Mouse (Mus musculus) adrenal gland, adult 18-20 months (tissue): ENCODE results near the gene Vmn1r178. TPM values are rescaled to one million over a fixed set of nuclear protein-coding genes. Genes with fewer than 3 reads are reported as not detected.
"Not testable (repeated sequence)": the region's sequence is repeated elsewhere in the genome, so short reads cannot be mapped to it uniquely, and the experiment has no call there.

Experiments used
- DNase-seq, 2 experiments: peaks; one replicate each; pipeline ENCODE4 v3.0.0; 2021 to 2022; ENCODE audit warnings: low spot score in 2 of 2
- long read RNA-seq, 2 experiments: library from polyadenylated mRNA; stranded (forward); transcript quantifications; one replicate each; pipeline ENCODE4 v2.0.0; 2021
- total RNA-seq, 2 experiments: library from RNA; stranded (reverse); gene quantifications; 1 replicate in 1 of 2; 2 replicates in 1 of 2; pipeline ENCODE4 v1.2.3; 2021

Gene Vmn1r178
- total RNA-seq: not detected
- long read RNA-seq, experiment 1: 0 reads
- long read RNA-seq, experiment 2: 0 reads

- DNase-seq: no peak
Measured at GRCm38 (mm10) chr7:23891709-23892108, at the start of gene Vmn1r178. Gene Vmn1r178 (plus strand): TSS chr7:23892009.

- not testable (repeated sequence) for DNase-seq
Measured at GRCm38 (mm10) chr7:23866349-23866748, 25.5 kb upstream of the Vmn1r178 start, which contains the start of gene Vmn1r177. Gene Vmn1r177 (minus strand): TSS chr7:23866449.

GRCm38 (mm10) chr7:23876918-23877317 is 14.9 kb upstream of the Vmn1r178 start:
- DNase-seq: not testable (repeated sequence)

GRCm38 (mm10) chr7:23926678-23927077 is 34.9 kb downstream of the Vmn1r178 start, which contains the start of gene Vmn1r179:
Gene Vmn1r179 (plus strand): TSS chr7:23926978.
- no peak for DNase-seq

Other genes with a start within 250 kb of the Vmn1r178 start
- not detected for gene Vmn1r172, start 233.7 kb upstream of the Vmn1r178 start, total RNA-seq
- gene Vmn1r173, start 191.3 kb upstream of the Vmn1r178 start, total RNA-seq: not detected
- gene Vmn1r174, start 139.7 kb upstream of the Vmn1r178 start, total RNA-seq: not detected
- gene Vmn1r175, start 81.4 kb upstream of the Vmn1r178 start, total RNA-seq: not detected
- gene Vmn1r176, start 54.6 kb upstream of the Vmn1r178 start, total RNA-seq: not detected
- gene Vmn1r177, start 25.6 kb upstream of the Vmn1r178 start, total RNA-seq: not detected
- not detected for gene Vmn1r179, start 35.0 kb downstream of the Vmn1r178 start, total RNA-seq
- gene Vmn1r180, start 58.6 kb downstream of the Vmn1r178 start, total RNA-seq: not detected
- not detected for gene Vmn1r181, start 82.6 kb downstream of the Vmn1r178 start, total RNA-seq
- gene V1rd19, start 109.7 kb downstream of the Vmn1r178 start, total RNA-seq: not detected
- not detected for gene Vmn1r183, start 161.2 kb downstream of the Vmn1r178 start, total RNA-seq
- gene Zfp180, start 189.9 kb downstream of the Vmn1r178 start, total RNA-seq: 10 to 100 TPM; 23.3 to 32.2 TPM
- gene Zfp112, start 220.3 kb downstream of the Vmn1r178 start, total RNA-seq: 1 to 10 TPM; 3.3 to 4.1 TPM
- gene Zfp235, start 242.2 kb downstream of the Vmn1r178 start, total RNA-seq: 10 to 100 TPM in 1 of 2 experiments, 1 to 10 TPM in 1; 8.7 to 10.0 TPM